Mouse (Mus musculus) right cerebral cortex, postnatal 4 days (tissue): ENCODE measurements around the gene Bmper.

Experiments
- DNase-seq: peaks from one replicate; pipeline ENCODE4 v3.0.0-alpha.2; 2022

Gene Bmper

DNA sequence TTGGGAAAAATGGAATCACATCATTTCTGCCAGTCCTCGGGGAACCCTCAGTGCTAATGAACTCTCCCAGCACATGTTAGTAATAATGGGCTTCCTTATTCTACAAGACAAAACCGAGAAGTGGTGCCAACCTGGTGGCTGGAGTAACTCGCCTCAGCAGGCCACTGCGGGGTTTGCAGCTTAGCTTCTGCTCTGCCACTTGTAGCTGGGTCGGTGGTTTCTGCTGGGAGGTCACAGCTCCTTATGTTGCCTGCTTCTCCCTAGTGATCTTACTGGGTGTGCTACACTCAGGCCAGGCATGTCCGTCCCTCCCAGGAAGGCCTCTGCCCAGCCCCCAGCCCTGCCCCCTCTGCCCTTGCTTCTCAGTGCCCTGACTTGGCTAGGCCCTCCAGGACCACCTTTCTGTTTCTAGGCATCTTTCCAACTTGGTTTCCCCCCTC lies 155.9 kb downstream of the Bmper start:
- DNase-seq: peak; percentile 10

DNA sequence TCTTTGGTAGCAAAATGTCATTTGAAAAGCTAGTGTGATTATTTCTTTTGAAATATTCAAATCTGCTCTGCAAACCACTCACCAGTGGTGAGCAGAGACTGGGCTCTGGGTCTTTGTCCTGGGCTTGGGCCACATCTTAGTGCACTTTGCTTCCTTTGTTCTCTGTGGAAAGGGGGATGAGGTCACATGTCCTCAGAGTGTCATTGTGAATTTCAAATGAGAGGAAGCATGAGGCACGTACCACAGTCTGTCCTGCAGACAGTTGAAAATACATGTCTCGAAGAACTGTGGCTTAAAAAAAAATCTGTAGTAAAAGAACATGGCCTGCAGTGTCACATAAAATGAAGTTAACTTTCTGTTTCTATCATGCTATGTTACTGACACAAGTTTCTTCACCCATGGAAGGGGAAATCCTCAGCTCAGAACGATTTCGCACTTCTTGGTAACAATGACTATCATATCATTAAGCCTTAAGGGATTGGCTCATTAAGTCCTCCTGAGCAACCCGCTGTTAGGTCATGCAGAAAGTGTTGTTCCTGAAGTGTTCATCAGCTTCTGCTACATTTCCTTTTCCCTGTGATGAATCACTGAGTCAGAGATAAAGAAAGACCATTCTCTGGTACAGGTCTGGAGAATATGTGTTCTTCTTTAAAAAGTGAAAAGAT lies 157.4 kb downstream of the Bmper start:
- DNase-seq: no peak

DNA sequence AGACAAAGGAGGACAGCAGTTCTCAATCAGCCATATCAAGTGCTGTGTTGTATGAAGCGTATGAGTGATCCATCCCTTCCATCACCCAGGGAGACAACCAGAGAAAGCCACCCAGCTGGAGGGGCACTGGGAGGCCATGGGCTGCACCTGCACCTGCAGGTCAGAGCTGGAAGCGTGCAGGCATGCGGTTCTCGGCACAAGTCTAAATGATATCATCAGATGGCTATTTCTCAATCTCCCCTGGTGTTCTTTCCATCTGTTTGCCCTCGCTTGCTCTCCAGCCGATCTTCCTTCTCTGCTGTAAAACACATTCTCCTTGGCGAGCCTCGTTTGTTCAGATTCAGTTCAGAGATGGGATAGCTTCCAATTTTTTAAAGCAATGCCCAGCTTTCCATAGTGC lies 160.4 kb downstream of the Bmper start:
- DNase-seq: no peak

DNA sequence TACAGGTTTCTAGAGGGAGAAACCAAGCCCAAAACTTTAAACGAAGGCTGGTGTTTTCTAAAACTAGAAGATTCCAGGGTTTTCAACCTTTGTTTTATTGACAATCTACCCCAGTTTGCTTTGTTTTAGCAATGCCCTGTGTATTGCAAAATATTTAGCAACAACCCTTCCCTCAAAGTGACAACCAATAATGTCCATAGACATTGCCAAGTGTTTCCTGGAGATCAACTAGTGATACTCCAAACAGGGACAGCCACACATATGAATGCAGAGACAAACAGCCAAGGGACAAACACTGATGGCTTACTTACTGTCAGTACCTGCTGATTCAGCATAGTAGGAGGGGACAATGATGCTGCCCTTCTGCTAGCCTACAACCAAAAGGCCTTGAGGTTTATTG lies 161.0 kb downstream of the Bmper start:
- DNase-seq: no peak

DNA sequence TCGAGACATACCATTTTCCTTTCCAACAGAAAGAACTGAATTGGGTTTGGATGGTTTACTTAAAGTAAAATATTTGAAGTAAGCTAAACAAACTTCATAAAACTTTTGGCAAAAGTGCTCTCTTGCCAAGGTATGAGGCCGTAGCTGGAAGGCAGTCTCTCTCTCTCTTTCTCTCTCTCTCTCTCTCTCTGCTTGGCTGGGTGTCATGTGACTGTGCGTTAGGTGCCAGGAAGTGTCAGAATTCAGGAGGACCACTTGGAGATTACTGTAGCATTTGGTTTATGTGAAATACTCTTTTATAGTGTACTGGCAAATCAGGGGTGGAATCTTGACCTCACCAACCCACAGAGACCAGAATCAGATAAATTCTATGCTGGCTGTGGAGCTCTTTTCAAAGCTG lies 162.0 kb downstream of the Bmper start:
- no peak for DNase-seq

DNA sequence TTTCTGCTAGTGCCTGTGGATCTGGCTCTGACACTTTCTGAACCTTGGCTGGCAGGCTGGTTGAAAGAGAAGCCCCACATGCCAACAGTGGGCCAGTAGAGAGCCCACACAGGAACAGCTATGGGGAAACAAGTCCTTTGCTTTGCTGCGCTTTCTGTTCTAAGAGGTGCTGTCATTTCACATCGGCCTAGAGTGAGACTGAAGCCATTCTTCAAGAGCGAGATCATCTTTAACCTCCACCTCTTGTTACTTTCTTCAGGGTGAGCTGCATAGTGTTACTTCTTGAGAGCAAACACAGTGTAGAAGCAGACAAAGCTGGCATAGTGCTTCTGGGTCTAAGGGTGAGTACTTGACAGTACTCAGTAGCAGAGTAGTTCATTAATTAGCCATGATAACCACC lies 163.3 kb downstream of the Bmper start:
- no peak for DNase-seq

DNA sequence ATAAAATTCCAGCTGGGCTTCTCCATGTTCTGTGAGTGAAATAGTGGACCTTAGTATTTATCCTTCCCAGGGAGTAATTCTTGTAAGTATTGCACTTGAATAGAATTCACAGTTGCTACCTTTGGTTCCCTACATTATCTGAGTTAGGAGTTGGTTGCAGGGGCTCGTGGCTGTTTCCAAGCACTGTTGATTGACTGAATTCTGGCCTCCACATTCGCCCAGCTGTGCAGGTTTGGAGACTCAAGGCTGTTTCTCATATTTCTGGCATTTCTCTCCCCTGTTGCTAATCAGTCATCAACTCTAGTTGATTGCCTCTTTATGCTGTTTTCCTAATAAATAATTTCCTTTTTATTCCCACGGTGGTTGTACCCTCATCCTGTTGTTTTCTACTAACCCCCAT lies 167.2 kb downstream of the Bmper start:
- no peak for DNase-seq

DNA sequence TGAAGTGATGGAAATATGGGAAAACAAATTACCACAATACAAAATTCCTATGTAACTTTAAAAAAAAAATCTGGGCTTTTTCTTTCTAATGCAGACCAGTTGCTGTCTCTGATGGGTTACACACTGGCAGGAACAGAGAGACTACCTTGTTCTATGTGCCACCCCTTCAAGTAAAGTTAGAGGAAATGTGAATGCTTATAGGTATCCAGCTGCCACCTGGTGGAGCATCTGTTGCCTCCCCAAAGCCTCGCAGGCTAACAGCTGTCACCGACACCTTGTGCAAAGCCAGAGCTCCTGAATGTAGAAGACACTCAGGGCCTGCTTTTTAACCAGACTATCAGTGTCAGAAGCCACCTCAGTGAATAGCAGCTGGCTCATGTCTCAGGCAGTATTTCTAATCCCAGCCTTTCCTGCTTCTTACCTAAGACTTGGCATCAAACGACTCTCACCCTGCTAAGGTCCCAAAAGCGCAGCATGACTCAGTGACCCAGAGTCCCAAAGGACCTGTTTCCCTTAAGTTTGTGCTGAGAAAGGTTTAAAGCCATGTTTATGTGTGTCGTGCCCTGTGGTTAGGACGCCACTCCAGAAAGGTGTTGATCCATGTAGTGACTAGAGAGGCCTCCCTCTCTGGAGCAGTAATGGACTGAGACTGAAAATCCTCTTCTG lies 171.9 kb downstream of the Bmper start:
- no peak for DNase-seq

DNA sequence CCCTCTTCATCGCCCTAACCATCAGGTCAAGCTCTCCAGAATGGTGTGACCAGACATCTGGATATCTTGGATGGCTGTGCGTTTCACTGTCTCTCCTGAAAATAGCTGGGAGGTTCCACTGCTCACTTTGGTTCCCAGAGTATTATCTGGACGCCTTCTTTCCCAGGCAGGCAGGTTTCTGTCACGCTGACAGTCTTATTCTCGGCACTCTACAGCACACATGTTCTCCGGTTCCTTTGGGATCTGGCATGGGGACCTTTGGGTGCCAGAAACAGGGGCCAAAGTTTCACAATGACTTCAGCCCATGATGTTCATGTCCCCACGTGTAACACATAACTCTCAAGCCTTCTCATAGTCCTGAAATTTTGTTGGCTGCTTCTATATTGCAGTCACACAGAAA lies 173.3 kb downstream of the Bmper start:
- no peak for DNase-seq

DNA sequence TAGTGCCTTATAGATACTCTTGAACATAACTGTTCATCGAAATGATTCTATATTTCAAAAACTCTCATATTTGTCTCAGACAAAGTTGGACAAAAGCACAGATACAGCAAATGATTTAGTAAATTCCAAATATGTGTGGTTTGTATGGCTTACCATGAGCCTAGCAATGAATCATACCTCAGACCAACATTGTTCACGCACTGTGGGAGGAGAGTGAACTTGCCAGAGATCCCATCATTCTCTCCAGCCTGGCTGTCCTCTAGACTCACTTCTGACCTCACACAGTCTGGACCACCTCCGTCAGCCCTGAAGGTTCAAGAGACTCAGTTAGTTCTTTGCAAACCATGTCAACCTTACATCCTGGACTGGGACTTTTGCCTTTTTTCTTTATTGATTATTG lies 175.0 kb downstream of the Bmper start:
- DNase-seq: no peak

DNA sequence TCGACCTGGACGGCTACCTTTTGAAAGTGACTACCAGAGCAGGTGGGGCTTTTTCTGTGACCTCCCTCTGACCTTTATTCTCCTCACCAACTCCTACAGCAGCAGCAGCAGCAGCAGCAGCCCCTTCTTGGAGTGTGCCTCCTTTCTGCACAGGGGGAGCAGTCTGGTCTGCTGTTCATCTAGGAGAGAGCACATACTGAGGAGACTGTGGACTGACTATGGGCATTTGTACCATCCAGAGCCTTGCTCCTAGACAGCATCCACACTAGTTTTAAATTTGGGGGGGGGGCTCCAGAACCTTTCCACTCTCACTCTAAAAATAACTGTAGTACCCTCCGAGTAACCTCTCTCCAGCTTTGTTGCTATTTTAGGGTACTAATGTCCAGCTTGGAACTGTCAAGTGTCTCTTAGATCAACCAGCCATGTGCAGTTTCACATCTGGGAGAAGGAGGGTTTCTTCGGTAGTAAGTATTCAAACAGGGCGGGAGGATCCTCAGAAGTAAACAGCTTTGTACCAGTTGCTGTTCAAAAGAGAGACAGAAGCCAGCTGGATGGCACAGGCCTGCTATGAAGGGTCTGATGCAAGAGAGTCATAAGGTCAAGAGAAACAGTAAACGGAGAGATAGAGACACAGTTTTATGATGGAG lies 176.9 kb downstream of the Bmper start:
- DNase-seq: no peak

DNA sequence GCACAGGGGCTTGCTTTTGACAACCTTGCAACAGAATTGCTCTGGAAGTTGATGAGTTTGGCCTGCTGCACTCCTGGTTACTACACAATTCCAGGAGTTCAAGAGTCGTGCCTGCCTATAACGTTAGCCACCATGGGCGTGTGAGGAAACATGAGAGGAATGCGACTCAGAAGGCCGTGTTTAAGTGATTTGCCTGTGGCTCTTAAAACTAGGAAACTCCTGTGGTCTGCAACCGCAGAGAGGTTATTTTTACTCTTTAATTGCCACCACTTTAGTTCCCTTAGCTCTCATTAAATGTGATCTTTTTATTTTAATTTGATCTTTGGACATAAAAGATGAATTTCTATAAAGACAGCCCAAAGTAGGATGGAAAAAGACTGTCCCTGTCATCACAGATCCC lies 184.5 kb downstream of the Bmper start:
- no peak for DNase-seq

DNA sequence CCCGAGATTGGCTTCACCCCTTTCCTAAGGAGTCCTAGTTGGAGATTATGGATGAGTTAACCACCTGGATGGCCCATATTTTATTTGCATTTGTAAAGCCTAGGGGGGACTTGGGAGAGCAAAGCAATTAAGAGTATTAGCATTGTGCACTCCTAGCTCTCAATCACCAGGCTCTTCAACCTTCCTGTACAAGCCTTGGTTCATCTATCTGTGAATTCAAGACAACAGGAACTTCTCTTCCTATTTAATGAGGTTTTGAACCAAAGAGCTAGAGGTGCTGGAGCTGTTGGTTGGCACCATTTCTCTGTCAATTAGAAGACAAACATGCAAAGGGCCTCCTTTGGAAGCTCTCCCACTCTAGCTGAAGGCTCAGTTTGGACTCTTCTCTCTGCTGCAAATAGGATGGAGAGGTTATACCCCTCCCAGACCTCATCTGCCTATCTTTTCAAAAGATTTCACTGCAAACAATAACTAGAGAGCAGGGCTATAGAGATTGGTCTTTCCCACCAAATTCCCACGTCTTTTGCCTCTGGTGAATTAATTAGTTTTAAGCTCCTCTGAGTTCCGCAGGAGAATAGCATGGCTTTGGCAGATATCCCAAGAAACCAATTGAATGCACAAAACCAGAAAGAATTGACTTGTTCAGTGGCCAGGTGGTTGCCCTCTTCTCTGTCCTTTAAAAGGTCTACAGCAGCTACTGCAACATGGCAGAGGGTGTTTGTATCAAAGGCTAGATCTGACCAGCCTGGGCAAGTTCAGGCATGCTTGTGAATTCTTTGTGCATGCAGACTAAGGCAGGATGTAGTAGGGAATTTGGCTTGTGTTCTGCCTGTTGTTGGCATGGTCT lies 185.3 kb downstream of the Bmper start:
- no peak for DNase-seq

DNA sequence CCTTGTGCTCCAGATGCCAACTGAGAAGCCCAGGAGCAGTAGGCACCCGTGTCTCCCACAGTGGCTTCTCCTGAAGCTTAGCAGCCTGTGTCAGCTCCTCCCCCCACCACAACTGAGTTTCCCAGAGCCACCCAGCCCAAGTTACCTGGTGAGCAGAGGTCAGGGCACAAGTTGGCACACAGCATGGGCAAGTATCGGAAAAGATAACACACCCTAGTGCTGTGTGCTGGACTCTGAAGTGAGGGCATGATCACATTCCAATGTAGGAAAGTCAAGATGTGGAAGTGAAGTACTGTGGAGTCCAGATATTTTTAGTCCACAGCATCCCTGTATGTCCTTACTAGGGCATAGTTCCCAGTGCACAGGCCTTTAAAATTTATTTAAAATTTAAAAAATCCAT lies 187.7 kb downstream of the Bmper start:
- no peak for DNase-seq

DNA sequence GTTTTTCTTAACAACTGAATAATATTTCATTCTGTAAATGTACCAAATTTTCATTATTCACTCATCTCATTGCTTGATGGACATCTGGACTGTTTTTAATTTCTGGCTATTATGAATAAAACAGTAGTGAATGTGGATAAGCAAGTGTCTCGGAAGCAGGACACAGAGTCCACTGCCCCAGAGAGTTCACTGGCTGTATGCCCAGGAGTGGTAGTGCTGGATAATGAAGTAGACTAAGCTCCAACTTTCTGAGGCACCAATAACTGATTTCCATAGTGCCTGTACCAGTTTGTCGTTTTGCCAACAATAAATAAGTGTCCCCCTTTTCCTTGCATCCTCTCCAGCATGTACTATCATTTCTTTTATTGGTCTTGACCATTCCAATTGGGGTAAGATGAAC lies 190.1 kb downstream of the Bmper start:
- no peak for DNase-seq

DNA sequence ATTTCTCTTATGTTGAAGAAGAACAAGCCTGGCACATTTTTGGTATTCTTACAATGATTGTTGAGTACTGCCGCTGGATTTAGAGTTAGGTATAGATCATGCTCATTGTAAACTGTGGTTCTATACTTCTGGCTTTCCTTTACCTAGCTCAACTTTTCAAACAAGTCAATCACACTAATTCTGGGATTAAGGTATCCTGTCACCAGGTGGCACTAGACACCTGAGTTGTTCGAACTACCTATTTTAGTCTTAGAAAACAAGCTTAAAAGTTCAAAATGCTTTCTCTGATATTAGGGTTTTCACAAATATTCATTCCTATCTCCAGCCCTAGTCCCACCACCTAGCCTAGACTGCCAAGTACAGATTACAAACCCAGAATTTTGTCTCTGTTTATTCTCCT lies 196.2 kb downstream of the Bmper start:
- DNase-seq: no peak

DNA sequence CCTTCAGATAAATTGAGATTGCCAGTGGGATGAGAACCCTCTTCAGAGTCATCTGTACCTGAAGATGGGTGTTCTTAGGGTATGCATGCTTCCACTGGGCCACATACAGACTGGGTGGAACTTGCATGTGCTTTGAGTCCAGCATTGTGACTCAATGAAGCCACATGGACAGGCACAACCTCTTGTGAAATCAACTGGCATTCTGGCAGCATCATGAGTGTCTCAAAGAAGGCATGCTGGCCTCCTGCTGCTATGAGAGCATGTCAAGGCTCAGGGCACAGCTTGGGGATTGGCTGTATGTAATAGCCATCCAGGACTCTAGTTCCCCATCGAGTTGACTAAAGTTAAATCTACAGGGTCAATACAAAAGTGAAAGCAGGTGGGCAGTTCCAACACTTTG lies 200.9 kb downstream of the Bmper start:
- no peak for DNase-seq

DNA sequence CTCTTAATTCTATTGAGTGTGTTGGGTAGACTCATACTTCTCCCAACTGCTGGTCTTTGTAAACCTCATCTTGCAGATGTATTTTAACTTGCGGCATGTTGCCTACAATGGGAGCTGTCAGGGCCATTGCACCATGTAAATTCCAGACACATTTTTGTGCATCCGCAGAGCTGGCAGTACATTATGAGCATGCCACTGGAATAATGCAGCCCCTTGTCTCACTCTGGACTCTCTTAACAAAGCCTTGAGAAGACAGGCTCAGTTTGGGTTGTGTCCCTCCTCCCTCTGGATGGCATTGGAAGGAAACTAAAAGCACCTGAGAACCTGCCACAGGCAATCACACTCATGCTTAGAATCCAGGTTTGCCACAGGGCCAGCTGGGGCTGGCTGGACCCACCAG lies 209.8 kb downstream of the Bmper start:
- DNase-seq: no peak

DNA sequence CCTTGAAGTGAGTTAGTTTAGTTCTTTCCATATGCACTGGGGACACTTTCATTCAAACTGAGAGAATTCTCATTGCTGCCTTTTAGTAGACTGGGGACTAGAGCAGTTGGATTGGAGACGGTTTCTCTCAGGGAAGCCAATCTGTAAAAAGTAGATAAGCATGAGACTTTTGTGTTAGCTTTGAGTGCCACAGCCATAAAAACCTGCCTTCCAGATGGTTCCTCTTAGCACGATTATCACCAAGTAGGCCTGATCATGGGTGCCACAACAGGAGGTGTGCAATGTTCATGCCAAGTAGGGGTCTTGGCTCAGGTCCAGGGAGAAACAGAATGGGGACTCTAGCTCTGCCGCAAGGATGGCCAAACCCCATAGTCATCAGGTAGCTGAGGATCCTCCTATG lies 210.4 kb downstream of the Bmper start:
- no peak for DNase-seq

DNA sequence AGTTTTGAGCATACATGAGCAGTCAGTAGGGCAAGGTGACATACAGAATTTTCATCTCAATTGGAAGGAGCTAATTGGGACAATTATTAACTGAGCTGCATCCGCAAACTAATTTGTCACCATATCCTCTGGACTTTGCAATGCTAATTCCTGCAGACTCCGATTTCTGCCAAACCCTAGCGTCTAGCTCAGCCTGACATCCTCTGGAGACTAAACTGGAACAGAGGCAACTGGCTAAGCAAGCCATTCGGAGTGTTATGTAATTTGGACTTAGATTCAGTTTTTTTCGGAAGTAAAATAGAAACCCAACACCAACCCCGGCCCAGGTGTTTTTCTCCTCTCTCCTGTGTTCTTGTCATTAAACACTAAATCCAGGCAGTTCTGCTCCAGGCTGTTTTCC lies 213.9 kb downstream of the Bmper start:
- no peak for DNase-seq

DNA sequence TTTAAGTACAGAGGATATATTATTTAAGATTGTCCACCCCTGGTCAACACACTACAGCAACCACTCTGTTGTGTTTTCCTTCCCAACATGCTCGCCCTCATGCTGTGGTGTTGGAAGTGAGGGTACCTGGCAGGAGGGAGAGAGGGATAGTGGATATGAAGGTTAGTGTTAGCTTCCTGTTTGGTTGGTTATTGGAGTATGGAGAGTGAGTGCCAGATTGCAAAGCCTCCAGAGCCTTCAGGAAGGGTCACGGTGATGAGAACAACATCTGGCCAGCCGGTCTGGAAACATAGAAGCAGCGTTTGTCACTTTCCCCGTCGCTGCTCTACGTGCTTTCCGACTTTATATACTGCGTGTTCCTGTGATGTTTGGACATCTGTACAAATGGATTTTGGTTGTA lies 215.8 kb downstream of the Bmper start:
- DNase-seq: no peak

DNA sequence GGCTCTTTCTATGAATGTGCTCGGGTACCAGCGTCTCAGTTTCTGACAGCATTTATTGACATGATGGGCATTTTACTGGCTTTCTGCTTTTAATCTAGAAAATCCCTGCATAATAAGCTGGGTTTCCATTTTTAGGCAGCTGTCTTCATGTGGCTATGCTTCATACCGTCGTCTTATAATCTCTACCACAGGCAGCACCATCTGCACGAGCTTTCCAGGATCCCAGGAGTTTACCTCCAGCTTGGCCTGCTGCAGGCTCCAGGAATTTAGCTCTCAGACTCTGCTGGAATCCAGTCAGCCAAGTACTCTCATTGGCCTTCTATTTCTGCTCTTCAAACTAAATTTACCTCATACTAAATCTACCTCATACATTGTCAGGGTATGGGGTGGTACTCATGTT lies 219.3 kb downstream of the Bmper start:
- no peak for DNase-seq

DNA sequence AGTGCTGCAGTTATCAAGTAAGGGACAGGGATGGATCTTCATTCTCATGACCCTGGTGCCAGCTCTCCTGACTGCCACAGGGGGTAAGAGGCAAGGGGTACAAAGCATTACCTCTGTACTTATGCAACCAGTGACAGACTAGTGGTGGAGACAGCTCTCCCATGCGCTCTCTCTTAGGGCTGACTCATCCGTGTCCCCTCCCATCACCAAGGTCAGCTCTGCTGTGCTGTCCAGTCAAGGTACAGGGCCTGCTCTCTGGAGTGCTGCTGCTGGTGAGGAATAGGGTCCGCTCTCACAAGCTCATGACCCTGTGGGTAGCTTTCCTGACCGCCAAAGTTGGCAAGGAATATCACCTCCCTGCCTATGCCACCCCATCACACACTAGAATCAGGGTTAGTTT lies 222.1 kb downstream of the Bmper start:
- DNase-seq: no peak
